Mouse (Mus musculus) CH12.LX (cell line): ENCODE measurements around the gene Ireb2.

Source experiments
- JUN ChIP-seq: IDR thresholded peaks from 2 replicates; pipeline ENCODE4 v1.6.1; 2011; ENCODE audit warnings: low read depth, mild to moderate bottlenecking, low read length, improper control_type of control experiment, moderate library complexity; ENCODE audit not compliant: insufficient read depth
- POLR2A ChIP-seq: IDR thresholded peaks from 2 replicates; pipeline ENCODE4 v1.6.1; 2011; ENCODE audit warnings: low read depth, mild to moderate bottlenecking, improper control_type of control experiment, low read length
- RAD21 ChIP-seq: IDR thresholded peaks from 2 replicates; pipeline ENCODE4 v1.6.1; 2011; ENCODE audit warnings: low read depth, mild to moderate bottlenecking, low read length, improper control_type of control experiment, moderate library complexity
- SIN3A ChIP-seq: IDR thresholded peaks from 2 replicates; pipeline ENCODE4 v1.6.1; 2012; ENCODE audit warnings: low read length, improper control_type of control experiment, inconsistent platforms

DNA sequence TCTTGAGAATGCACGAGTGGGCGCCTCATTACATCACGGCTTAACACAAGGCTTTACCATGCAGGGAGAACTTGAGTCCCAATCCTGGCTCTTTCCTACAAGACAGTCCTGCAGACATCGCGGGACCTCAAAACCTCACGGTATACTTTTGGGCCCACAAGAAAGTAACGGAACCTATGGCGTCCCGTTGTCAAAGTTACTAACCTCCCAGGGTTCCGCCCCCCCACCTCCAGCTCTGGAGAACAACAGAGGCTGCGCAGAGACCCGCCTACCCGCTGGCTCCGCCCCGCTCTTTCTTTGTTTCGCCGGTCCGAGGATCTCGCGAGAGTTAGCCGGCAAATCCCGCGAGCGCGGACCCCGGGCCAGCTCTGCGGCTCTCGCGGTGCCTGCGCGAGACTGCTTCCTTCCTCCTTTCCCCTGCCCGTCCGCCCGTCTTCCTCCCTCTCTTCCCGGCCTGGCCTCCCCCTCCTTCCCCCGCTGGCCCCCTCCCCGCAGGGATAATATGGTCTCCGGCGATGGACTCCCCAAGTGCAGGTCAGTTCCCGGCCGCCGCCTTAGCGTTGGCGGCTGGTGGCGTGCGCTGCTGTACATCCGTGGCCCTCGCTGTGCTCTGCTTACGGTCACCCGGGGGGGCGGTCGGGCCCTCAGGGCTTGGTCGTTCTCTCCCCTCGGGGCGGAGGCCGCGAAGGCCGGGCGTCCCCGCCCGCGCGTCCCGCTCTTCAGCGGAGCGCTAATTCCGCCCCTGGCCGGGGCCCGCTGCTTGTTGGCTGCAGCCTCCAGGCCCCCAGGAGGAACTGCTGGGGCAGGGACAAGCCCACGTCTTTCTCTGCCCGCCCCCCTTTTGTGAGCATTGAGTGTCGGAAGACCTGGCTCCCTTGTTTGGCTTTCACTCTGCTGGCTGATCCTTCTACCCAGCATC, at the start of gene Ireb2:
- TF ChIP-seq POLR2A (peak; percentile 87), SIN3A (peak; percentile 92), JUN (no peak), RAD21 (no peak)
